Mouse (Mus musculus): ENCODE data around the gene Treml4.

- TF ChIP-seq CTCF (IDR thresholded peaks at IDR 0.05; ENCODE audit: control insufficient read depth, insufficient read depth, insufficient replicate concordance, low read depth, low read length), result no peak
- no peak for TF ChIP-seq POLR2A (IDR thresholded peaks at IDR 0.05; ENCODE audit: control insufficient read depth, low read depth, low read length)
These were observed 23.2 kb downstream of the Treml4 start for GRCm38 (mm10) chr17:48287276-48287675.
